Comparison of ENCODE assay signal across 11 mouse cellular contexts in genomic region chr5:147133662-147134061, GRCm38 (mm10). TPM values are rescaled to one million over a fixed set of nuclear protein-coding genes. Genes with fewer than 3 reads are reported as not detected.
DNase-seq lines count a peak whose midpoint lies in the region; ATAC-seq lines count a peak whose summit lies in the region.
"Had no signal": no experiment of that assay in that cellular context is flagged by ENCODE, and none has a peak within 500 bp of the region (broad histone marks: within the 10 kb centered on the region; RNA-seq: fewer than 3 reads in every experiment).

No protein-coding gene starts in this region.

- H3K4me3 ChIP-seq in heart, embryonic 16.5 days (ENCODE audit: low read length): peak overlapping the region; percentile 32
- H3K4me3 ChIP-seq in embryonic facial prominence, embryonic 12.5 days: peak overlapping the region; percentile 25
- H3K4me3 ChIP-seq in hindbrain, embryonic 16.5 days (ENCODE audit: low read length): peak overlapping the region; percentile 26
- H3K4me3 ChIP-seq in midbrain, embryonic 15.5 days: peak overlapping the region; percentile 11; the same call in 1 of the 2 replicates

- no peak overlapping the region for H3K9ac ChIP-seq in heart, embryonic 16.5 days (ENCODE audit: low read length)
- no peak overlapping the region for H3K9ac ChIP-seq in embryonic facial prominence, embryonic 12.5 days
- 0 out of 2 replicates have a peak overlapping the region, but pooled peaks have one; percentile 28 for H3K9ac ChIP-seq in hindbrain, embryonic 16.5 days (ENCODE audit: low read depth, low read length)
- H3K9ac ChIP-seq in midbrain, embryonic 15.5 days: no peak overlapping the region

- no peaks in the 10 kb centered on the region for H3K4me1 ChIP-seq in heart, embryonic 16.5 days (ENCODE audit: control insufficient read depth, insufficient read depth, low read length)
- H3K4me1 ChIP-seq in embryonic facial prominence, embryonic 12.5 days: peaks cover 6% of the 10 kb centered on the region; the same call in 1 of the 2 replicates
- H3K4me1 ChIP-seq in hindbrain, embryonic 16.5 days (ENCODE audit: control insufficient read depth, insufficient read depth, low read depth, low read length): no peaks in the 10 kb centered on the region; the same call in 1 of the 2 replicates
- peaks cover 10% of the 10 kb centered on the region for H3K4me1 ChIP-seq in midbrain, embryonic 15.5 days

- WGBS in heart, embryonic 16.5 days: 13% methylated on average over 17 of the region's 17 CpGs
- WGBS in embryonic facial prominence, embryonic 12.5 days: 4% methylated on average over 17 of the region's 17 CpGs
- 3% methylated on average over 17 of the region's 17 CpGs for WGBS in hindbrain, embryonic 16.5 days
- WGBS in midbrain, embryonic 15.5 days: 7% methylated on average over 17 of the region's 17 CpGs

- H3K9me3 ChIP-seq in heart, embryonic 16.5 days (replicated peaks; ENCODE audit: control insufficient read depth, low read length): no peaks in the 10 kb centered on the region
- no peaks in the 10 kb centered on the region for H3K9me3 ChIP-seq in embryonic facial prominence, embryonic 12.5 days
- H3K9me3 ChIP-seq in hindbrain, embryonic 16.5 days (ENCODE audit: control insufficient read depth, low read length): no peaks in the 10 kb centered on the region
- H3K9me3 ChIP-seq in midbrain, embryonic 15.5 days: no peaks in the 10 kb centered on the region

- H3K4me2 ChIP-seq in heart, embryonic 16.5 days (ENCODE audit: low read depth, low read length): peak overlapping the region; percentile 59
- peak overlapping the region; percentile 58 for H3K4me2 ChIP-seq in embryonic facial prominence, embryonic 12.5 days (replicated peaks)
- peak overlapping the region; percentile 52 for H3K4me2 ChIP-seq in hindbrain, embryonic 16.5 days (ENCODE audit: low read length)
- peak overlapping the region; percentile 43 for H3K4me2 ChIP-seq in midbrain, embryonic 15.5 days

- no peak for ATAC-seq in heart, embryonic 16.5 days (replicated peaks; ENCODE audit: extremely low read depth, insufficient read depth, low FRiP score)
- no peak for ATAC-seq in embryonic facial prominence, embryonic 12.5 days (ENCODE audit: insufficient number of reproducible peaks, insufficient read depth, low FRiP score, low TSS enrichment)
- ATAC-seq in hindbrain, embryonic 16.5 days: no peak
- ATAC-seq in midbrain, embryonic 15.5 days (replicated peaks): no peak

- H3K27me3 ChIP-seq in heart, embryonic 16.5 days (ENCODE audit: control insufficient read depth, insufficient read depth, low read length): no peaks in the 10 kb centered on the region
- no peaks in the 10 kb centered on the region for H3K27me3 ChIP-seq in embryonic facial prominence, embryonic 12.5 days
- H3K27me3 ChIP-seq in hindbrain, embryonic 16.5 days (replicated peaks; ENCODE audit: control insufficient read depth, insufficient read depth, low read length): no peaks in the 10 kb centered on the region; the same call in none of the 2 replicates
- H3K27me3 ChIP-seq in midbrain, embryonic 15.5 days (replicated peaks): peaks cover 25% of the 10 kb centered on the region

- no peak overlapping the region for H3K27ac ChIP-seq in heart, embryonic 16.5 days (ENCODE audit: low read length)
- H3K27ac ChIP-seq in embryonic facial prominence, embryonic 12.5 days: no peak overlapping the region
- no peak overlapping the region for H3K27ac ChIP-seq in hindbrain, embryonic 16.5 days (ENCODE audit: low read depth, low read length)
- H3K27ac ChIP-seq in midbrain, embryonic 15.5 days: no peak overlapping the region

- no peak for DNase-seq in heart, adult 9 months (ENCODE audit: low spot score in 2 of 2)
- DNase-seq in yolk sac, embryonic 10.5 days (ENCODE audit: low spot score): no peak
- no peak for DNase-seq in spleen, postnatal 4 days (ENCODE audit: low spot score in 2 of 2)
- DNase-seq in layer of hippocampus, postnatal 36 days: no peak

- no peaks in the 10 kb centered on the region for H3K36me3 ChIP-seq in heart, embryonic 16.5 days (ENCODE audit: control insufficient read depth, insufficient read depth)
- no peaks in the 10 kb centered on the region for H3K36me3 ChIP-seq in embryonic facial prominence, embryonic 12.5 days
- no peaks in the 10 kb centered on the region for H3K36me3 ChIP-seq in hindbrain, embryonic 16.5 days (ENCODE audit: control insufficient read depth, insufficient read depth, low read length)
- no peaks in the 10 kb centered on the region for H3K36me3 ChIP-seq in midbrain, embryonic 15.5 days (replicated peaks)

RNA-seq across cellular contexts. Expression of gene Gsx1, which starts 54.8 kb away (rescaled TPM):
- polyA plus RNA-seq in heart, embryonic 16.5 days (2015; fragmentation: Nextera tagmentation; extraction: Ambion mirVana): not detected in 2 replicates
- 0.62 and 1.00 TPM in 2 replicates for polyA plus RNA-seq in embryonic facial prominence, embryonic 12.5 days (2016; fragmentation: Nextera tagmentation; extraction: Ambion mirVana)
- polyA plus RNA-seq in hindbrain, embryonic 16.5 days (2015; fragmentation: Nextera tagmentation; extraction: Ambion mirVana): 3.2 and 3.5 TPM in 2 replicates
- polyA plus RNA-seq in midbrain, embryonic 15.5 days (2015; fragmentation: Nextera tagmentation; extraction: Ambion mirVana): 5.5 and 6.7 TPM in 2 replicates
- under 1 TPM; 0.56 to 0.57 TPM for total RNA-seq in layer of hippocampus, postnatal 36 days (2021)
- total RNA-seq: MEL had no signal
- polyA plus RNA-seq: gonadal fat pad, adult 2 months; small intestine, adult 2 months had no signal

RNA-seq across cellular contexts. Expression of gene Polr1d, which starts 56.8 kb away (rescaled TPM):
- polyA plus RNA-seq in heart, embryonic 16.5 days (2015; fragmentation: Nextera tagmentation; extraction: Ambion mirVana): 87.3 and 89.8 TPM in 2 replicates
- polyA plus RNA-seq in embryonic facial prominence, embryonic 12.5 days (2016; fragmentation: Nextera tagmentation; extraction: Ambion mirVana): 111 and 117 TPM in 2 replicates
- polyA plus RNA-seq in hindbrain, embryonic 16.5 days (2015; fragmentation: Nextera tagmentation; extraction: Ambion mirVana): 96.0 and 105 TPM in 2 replicates
- polyA plus RNA-seq in midbrain, embryonic 15.5 days (2015; fragmentation: Nextera tagmentation; extraction: Ambion mirVana): 95.6 and 96.5 TPM in 2 replicates
- total RNA-seq in layer of hippocampus, postnatal 36 days (2021): 10 to 100 TPM; 64.7 to 68.5 TPM

RNA-seq across cellular contexts. Expression of gene Lnx2, which starts 57.3 kb away (rescaled TPM):
- polyA plus RNA-seq in heart, embryonic 16.5 days (2015; fragmentation: Nextera tagmentation; extraction: Ambion mirVana): 13.3 and 13.9 TPM in 2 replicates
- 11.6 and 12.0 TPM in 2 replicates for polyA plus RNA-seq in embryonic facial prominence, embryonic 12.5 days (2016; fragmentation: Nextera tagmentation; extraction: Ambion mirVana)
- 4.5 and 6.2 TPM in 2 replicates for polyA plus RNA-seq in hindbrain, embryonic 16.5 days (2015; fragmentation: Nextera tagmentation; extraction: Ambion mirVana)
- polyA plus RNA-seq in midbrain, embryonic 15.5 days (2015; fragmentation: Nextera tagmentation; extraction: Ambion mirVana): 3.9 and 4.0 TPM in 2 replicates
- total RNA-seq in layer of hippocampus, postnatal 36 days (2021): 1 to 10 TPM; 5.6 to 6.2 TPM
